Mouse (Mus musculus): ENCODE results near the gene Gm21988. TPM values are rescaled to one million over a fixed set of nuclear protein-coding genes. Genes with fewer than 3 reads are reported as not detected.

Gm21988 gene
- polyA plus RNA-seq, 1 experiment from 2014 or later, result 9.9 TPM

MicroRNAs encoded within 50 kb of the gene (microRNA counts, 519-probe panel; counts per million panel counts)
- microRNA mmu-miR-195 (1,380 counts per million, percentile 9 among the panel's probes with 10 or more counts), microRNA mmu-miR-497 (1,713 counts per million, percentile 25 among the panel's probes with 10 or more counts)

Small RNA genes lying within 50 kb of the gene (microRNA-seq; reads per million reads assigned to microRNA genes)
- gene Mir195a (543 reads per million, percentile 68 among the genes with 10 or more reads in this experiment), gene Mir497 (not detected), gene Mir497b (not detected)

Other genes with a start within 250 kb of the Gm21988 start
- 639 and 679 TPM in 2 replicates for gene Gabarap, start 248.7 kb downstream of the Gm21988 start, polyA plus RNA-seq (2015; fragmentation: Nextera tagmentation; extraction: Ambion mirVana)
- gene Phf23, start 244.1 kb downstream of the Gm21988 start, polyA plus RNA-seq (2015; fragmentation: Nextera tagmentation; extraction: Ambion mirVana), result 49.7 and 53.1 TPM in 2 replicates
- gene Dvl2, start 239.2 kb downstream of the Gm21988 start, polyA plus RNA-seq (2015; fragmentation: Nextera tagmentation; extraction: Ambion mirVana), result 23.8 and 26.0 TPM in 2 replicates
- gene Acadvl, start 224.4 kb downstream of the Gm21988 start, polyA plus RNA-seq (2015; fragmentation: Nextera tagmentation; extraction: Ambion mirVana), result 172 and 189 TPM in 2 replicates
- gene Dlg4, start 222.9 kb downstream of the Gm21988 start, polyA plus RNA-seq (2015; fragmentation: Nextera tagmentation; extraction: Ambion mirVana), result 5.1 and 6.1 TPM in 2 replicates
- 0.17 and 0.31 TPM in 2 replicates for gene Asgr1, start 185.7 kb downstream of the Gm21988 start, polyA plus RNA-seq (2015; fragmentation: Nextera tagmentation; extraction: Ambion mirVana)
- gene Asgr2, start 147.2 kb downstream of the Gm21988 start, polyA plus RNA-seq (2015; fragmentation: Nextera tagmentation; extraction: Ambion mirVana), result 0.44 and 0.57 TPM in 2 replicates
- gene Mgl2, start 109.5 kb downstream of the Gm21988 start, polyA plus RNA-seq (2015; fragmentation: Nextera tagmentation; extraction: Ambion mirVana), result 0.56 and 0.66 TPM in 2 replicates
- 0.99 and 1.7 TPM in 2 replicates for gene Clec10a, start 83.6 kb downstream of the Gm21988 start, polyA plus RNA-seq (2015; fragmentation: Nextera tagmentation; extraction: Ambion mirVana)
- 2.7 TPM in 2 replicates for gene Slc16a11, start 27.1 kb downstream of the Gm21988 start, polyA plus RNA-seq (2015; fragmentation: Nextera tagmentation; extraction: Ambion mirVana)
- gene Slc16a13, start 18.8 kb downstream of the Gm21988 start, polyA plus RNA-seq (2015; fragmentation: Nextera tagmentation; extraction: Ambion mirVana), result 15.9 and 18.0 TPM in 2 replicates
- gene Bcl6b, start 10.0 kb downstream of the Gm21988 start, polyA plus RNA-seq (2015; fragmentation: Nextera tagmentation; extraction: Ambion mirVana), result 10.3 and 10.4 TPM in 2 replicates
- gene 0610010K14Rik, start 1.9 kb downstream of the Gm21988 start, polyA plus RNA-seq (2015; fragmentation: Nextera tagmentation; extraction: Ambion mirVana), result 118 and 129 TPM in 2 replicates
- gene Rnasek, start within 50 bp of the Gm21988 start, polyA plus RNA-seq (2015; fragmentation: Nextera tagmentation; extraction: Ambion mirVana), result 269 and 308 TPM in 2 replicates
- 1.5 and 1.8 TPM in 2 replicates for gene Alox12, start 15.5 kb upstream of the Gm21988 start, polyA plus RNA-seq (2015; fragmentation: Nextera tagmentation; extraction: Ambion mirVana)
- gene Alox12e, start 82.8 kb upstream of the Gm21988 start, polyA plus RNA-seq (2015; fragmentation: Nextera tagmentation; extraction: Ambion mirVana), result 0.13 TPM in 1 of 2 replicates, not detected in the other
- 0.64 and 1.1 TPM in 2 replicates for gene Alox15, start 112.2 kb upstream of the Gm21988 start, polyA plus RNA-seq (2015; fragmentation: Nextera tagmentation; extraction: Ambion mirVana)
- 29.1 and 31.5 TPM in 2 replicates for gene Pelp1, start 170.2 kb upstream of the Gm21988 start, polyA plus RNA-seq (2015; fragmentation: Nextera tagmentation; extraction: Ambion mirVana)
- gene Arrb2, start 192.8 kb upstream of the Gm21988 start, polyA plus RNA-seq (2015; fragmentation: Nextera tagmentation; extraction: Ambion mirVana), result 10.1 and 10.7 TPM in 2 replicates
- 38.4 and 41.7 TPM in 2 replicates for gene Med11, start 212.1 kb upstream of the Gm21988 start, polyA plus RNA-seq (2015; fragmentation: Nextera tagmentation; extraction: Ambion mirVana)
- gene Zmynd15, start 219.6 kb upstream of the Gm21988 start, polyA plus RNA-seq (2015; fragmentation: Nextera tagmentation; extraction: Ambion mirVana), result 1.1 and 1.2 TPM in 2 replicates
- 10.9 and 11.9 TPM in 2 replicates for gene Cxcl16, start 220.2 kb upstream of the Gm21988 start, polyA plus RNA-seq (2015; fragmentation: Nextera tagmentation; extraction: Ambion mirVana)